Mouse (Mus musculus) midbrain, embryonic 14.5 days (tissue): ENCODE results near the gene Gm5617. TPM values are rescaled to one million over a fixed set of nuclear protein-coding genes. Genes with fewer than 3 reads are reported as not detected.

Experiments used
- ATAC-seq: fragments of 200-750 bp; cut with Nextera tagmentation; 2 replicates; pipeline ENCODE4 v1.8.0; 2017; ENCODE audit warnings: moderate number of reproducible peaks, moderate library complexity; ENCODE audit not compliant: low FRiP score, low TSS enrichment
- DNase-seq: peaks from one replicate; pipeline ENCODE4 v3.0.0-alpha.2; 2015
- H3K27ac ChIP-seq: fragments of 300-500 bp; sonication (generic); replicated peaks from 2 replicates; pipeline ENCODE4 v1.5.1; 2014; ENCODE audit warnings: mild to moderate bottlenecking, low read depth, low read length, moderate library complexity
- H3K27me3 ChIP-seq: fragments of 300-500 bp; sonication (generic); 2 replicates; pipeline ENCODE4 v1.6.1; 2014; ENCODE audit warnings: low read length, control low read depth, mixed read lengths; ENCODE audit not compliant: control insufficient read depth, insufficient read depth
- H3K36me3 ChIP-seq: fragments of 300-500 bp; sonication (generic); 2 replicates; pipeline ENCODE4 v1.6.1; 2014; ENCODE audit warnings: low read length, control low read depth; ENCODE audit not compliant: control insufficient read depth, insufficient read depth
- H3K4me1 ChIP-seq: fragments of 300-500 bp; sonication (generic); 2 replicates; pipeline ENCODE4 v1.6.1; 2014; ENCODE audit warnings: mild to moderate bottlenecking, antibody characterized with exemption, low read length, control low read depth; ENCODE audit not compliant: control insufficient read depth, insufficient read depth
- H3K4me2 ChIP-seq: fragments of 300-500 bp; sonication (generic); 2 replicates; pipeline ENCODE4 v1.6.1; 2014; ENCODE audit warnings: mild to moderate bottlenecking, low read length, moderate library complexity
- H3K4me3 ChIP-seq: fragments of 300-500 bp; sonication (generic); replicated peaks from 2 replicates; pipeline ENCODE4 v1.5.1; 2014; ENCODE audit warnings: low read depth, low read length
- H3K9ac ChIP-seq: fragments of 300-500 bp; sonication (generic); replicated peaks from 2 replicates; pipeline ENCODE4 v1.6.1; 2014; ENCODE audit warnings: mild to moderate bottlenecking, low read length, moderate library complexity
- H3K9me3 ChIP-seq: fragments of 300-500 bp; sonication (generic); 2 replicates; pipeline ENCODE4 v1.6.1; 2016; ENCODE audit warnings: low read length, control low read depth, mixed read lengths; ENCODE audit not compliant: control insufficient read depth
- WGBS: fragments of 180-500 bp; shearing (Covaris S2); extraction: QIAGEN DNeasy Blood & Tissue Kit; methylation state at CpG from one replicate; pipeline ENCODE4 v1.1.7; 2014; 5-methylcytosine and 5-hydroxymethylcytosine counted together
- polyA plus RNA-seq: library from polyadenylated mRNA; unstranded; fragments of >200 nt; fragmentation: Nextera tagmentation; extraction: Ambion mirVana; gene quantifications from 2 replicates; pipeline ENCODE4 v1.2.1, GENCODE M21; 2014

Gene Gm5617
- polyA plus RNA-seq = 28.4 and 28.5 TPM in 2 replicates

DNA sequence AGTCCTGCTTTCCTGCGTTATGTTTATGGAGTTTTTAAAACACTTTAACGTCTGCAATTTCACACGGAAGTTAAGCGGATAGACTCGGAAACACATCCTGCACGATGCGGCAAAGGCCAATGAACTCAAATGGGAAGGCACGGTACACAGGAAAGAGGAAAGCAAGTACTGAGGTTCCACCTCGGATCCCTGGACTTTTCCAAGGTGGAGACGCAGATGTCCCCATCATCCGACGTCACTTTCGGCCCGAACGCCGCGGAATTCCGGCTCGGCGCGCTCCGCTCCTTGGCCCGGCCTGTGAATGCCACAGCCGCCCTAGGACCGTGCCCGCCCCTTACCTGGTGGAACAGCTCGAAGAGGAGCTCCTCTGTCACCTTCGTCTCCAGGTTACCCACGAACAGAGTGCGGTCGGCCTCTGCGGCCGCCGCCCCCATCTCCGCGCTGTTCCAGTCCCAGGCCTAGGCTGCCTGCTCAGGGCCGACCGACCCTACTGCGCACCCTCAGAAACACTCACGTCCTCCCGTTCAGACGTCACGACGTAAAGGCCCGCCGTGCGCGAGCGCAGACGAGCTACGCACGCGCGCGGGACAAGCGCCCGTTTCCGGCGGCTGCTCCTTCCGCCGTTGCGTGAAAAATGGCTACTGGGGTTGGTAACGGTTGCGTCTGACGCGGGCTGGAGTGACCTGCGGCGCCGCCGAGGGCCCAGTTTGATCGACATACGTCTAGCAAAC, at the start of gene Gm5617, which contains the start of gene Rbm7:
Gm5617 (plus strand) TSS at position 626 of the 731 bp plus-strand sequence.
Rbm7 (minus strand) TSS at position 483 of the 731 bp plus-strand sequence.
- Histone ChIP-seq H3K27me3 (no peaks in the 10 kb centered on the region), H3K4me1 (peaks cover 19% of the 10 kb centered on the region), H3K9me3 (no peaks in the 10 kb centered on the region), H3K4me2 (peak within 1 kb of the TSS; percentile 85), H3K9ac (peak within 1 kb of the TSS; percentile 93), H3K36me3 (peaks cover 36% of the 10 kb centered on the region), H3K4me3 (peak within 1 kb of the TSS; percentile 91), H3K27ac (peak within 1 kb of the TSS; percentile 95)
- WGBS = under 1% methylated on average over 72 of the region's 72 CpGs
- ATAC-seq (peak; percentile 100), DNase-seq (peak; percentile 99)

DNA sequence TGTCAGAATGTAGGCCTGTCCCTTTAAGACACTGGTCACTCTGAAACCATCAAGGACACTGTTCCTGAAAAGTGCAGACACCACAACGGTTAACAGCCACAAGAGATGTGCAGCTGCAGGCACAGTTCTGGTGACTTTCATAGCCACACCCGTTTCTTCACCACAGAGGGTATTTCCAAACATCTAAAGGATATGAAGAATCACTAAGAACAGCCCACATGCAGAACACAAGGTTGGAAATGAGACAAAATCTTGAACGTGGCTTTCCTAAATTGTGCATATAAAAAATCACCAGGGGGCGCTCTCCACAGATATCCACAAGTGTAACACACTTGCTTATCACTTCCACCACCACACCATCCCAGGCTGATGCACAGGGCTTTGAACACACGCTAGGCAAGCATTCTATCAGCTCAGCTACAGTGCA, 47.4 kb upstream of the Gm5617 start:
- peak; percentile 70 for DNase-seq
- no peaks in the 10 kb centered on the region for H3K4me1 ChIP-seq
- no peaks in the 10 kb centered on the region for H3K9me3 ChIP-seq
- H3K27ac ChIP-seq = no peak overlapping the region
- H3K27me3 ChIP-seq = no peaks in the 10 kb centered on the region
- H3K9ac ChIP-seq = no peak overlapping the region
- H3K4me3 ChIP-seq = no peak overlapping the region
- 47% methylated on average over 5 of the region's 5 CpGs for WGBS
- no peak for ATAC-seq
- no peak overlapping the region for H3K4me2 ChIP-seq
- H3K36me3 ChIP-seq = no peaks in the 10 kb centered on the region

DNA sequence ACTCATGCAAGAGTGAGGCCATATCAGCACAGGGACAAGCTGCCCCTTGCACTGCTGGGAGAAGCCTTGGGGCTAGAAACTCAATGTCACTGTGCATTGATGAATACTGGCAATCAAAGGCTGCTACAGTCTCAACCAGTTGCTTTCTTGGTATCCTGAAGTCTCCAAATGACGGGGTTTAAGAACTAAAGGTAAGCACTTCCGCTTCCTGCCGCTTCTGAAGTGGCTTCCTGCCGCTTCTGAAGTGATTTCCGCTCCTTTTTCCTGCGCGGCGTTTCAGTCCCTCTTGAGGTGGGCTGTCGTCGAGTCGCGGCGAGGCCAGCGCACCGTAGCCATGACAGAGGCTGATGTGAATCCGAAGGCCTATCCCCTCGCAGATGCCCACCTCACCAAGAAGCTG, 45.2 kb upstream of the Gm5617 start:
- Histone ChIP-seq H3K4me2 (no peak overlapping the region), H3K9ac (no peak overlapping the region), H3K27ac (no peak overlapping the region), H3K4me3 (no peak overlapping the region), H3K4me1 (no peaks in the 10 kb centered on the region), H3K36me3 (no peaks in the 10 kb centered on the region), H3K9me3 (no peaks in the 10 kb centered on the region), H3K27me3 (no peaks in the 10 kb centered on the region)
- 90% methylated on average over 17 of the region's 17 CpGs for WGBS
- no peak for DNase-seq
- ATAC-seq = no peak

DNA sequence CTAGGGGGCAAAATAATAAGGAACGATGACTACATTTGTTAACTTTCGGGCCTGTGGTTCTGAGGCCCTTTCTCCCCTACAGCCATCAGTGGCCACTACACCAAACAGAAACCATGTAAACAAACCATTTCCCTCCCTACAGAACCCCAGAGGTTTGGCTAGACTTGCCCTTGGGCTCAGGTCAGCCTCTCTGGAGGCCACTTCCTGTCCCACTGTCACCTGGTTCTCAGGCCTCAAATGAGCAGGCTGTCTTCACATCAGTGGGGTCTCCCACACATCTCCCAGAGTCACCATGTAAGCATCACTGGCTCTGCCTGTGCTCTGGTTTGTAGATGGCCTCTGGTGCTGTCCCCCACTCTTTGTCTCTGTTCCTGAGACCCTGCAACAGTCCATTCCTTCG, 39.3 kb upstream of the Gm5617 start:
- H3K36me3 ChIP-seq = no peaks in the 10 kb centered on the region
- H3K4me3 ChIP-seq = no peak overlapping the region
- WGBS = 95% methylated on average over 3 of the region's 3 CpGs
- ATAC-seq (no peak), DNase-seq (no peak)
- no peak overlapping the region for H3K4me2 ChIP-seq
- no peaks in the 10 kb centered on the region for H3K4me1 ChIP-seq
- no peaks in the 10 kb centered on the region for H3K27me3 ChIP-seq
- no peaks in the 10 kb centered on the region for H3K9me3 ChIP-seq
- no peak overlapping the region for H3K9ac ChIP-seq
- no peak overlapping the region for H3K27ac ChIP-seq

DNA sequence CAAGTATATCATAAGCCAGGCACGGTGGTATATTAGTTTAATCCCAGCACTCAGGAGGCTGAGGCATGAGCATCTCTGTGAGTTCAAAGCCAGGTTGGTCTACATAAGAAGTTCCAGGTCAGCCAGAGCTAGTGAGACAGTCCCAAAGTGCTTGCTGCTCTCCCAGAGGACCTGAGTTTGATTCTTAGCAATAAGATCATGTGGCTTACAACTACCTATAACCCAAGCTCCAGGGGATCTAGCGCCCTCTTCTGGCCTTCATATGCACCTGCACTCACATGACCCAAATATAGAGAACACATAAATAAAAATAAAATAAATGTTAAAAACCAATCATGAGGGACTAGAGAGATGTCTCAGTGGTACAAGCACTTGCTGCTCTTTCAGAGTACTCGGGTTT, 36.4 kb upstream of the Gm5617 start:
- DNase-seq (no peak), ATAC-seq (no peak)
- Histone ChIP-seq H3K36me3 (no peaks in the 10 kb centered on the region), H3K4me3 (no peak overlapping the region), H3K27me3 (no peaks in the 10 kb centered on the region), H3K27ac (no peak overlapping the region), H3K9me3 (no peaks in the 10 kb centered on the region), H3K4me1 (no peaks in the 10 kb centered on the region), H3K9ac (no peak overlapping the region), H3K4me2 (no peak overlapping the region)
- 68% methylated on average over 3 of the region's 3 CpGs for WGBS

DNA sequence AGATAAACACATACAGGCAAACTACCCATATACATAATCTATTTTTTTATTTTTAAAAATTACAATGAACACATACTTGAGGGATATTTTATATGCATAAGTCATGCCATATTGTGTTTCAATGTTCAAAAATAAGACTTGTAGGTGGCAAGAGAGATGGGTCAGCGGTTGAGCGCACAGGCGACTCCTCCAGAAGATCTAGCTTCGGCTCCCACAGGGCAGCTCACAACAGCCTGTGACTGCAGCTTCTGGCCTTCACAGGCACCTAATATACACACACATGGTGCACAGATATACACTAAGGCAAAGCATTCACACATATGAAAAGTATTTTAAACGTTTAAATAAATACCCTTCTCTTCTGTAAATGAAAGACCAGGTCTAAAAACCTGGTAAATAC, 35.9 kb upstream of the Gm5617 start:
- no peak overlapping the region for H3K4me2 ChIP-seq
- no peaks in the 10 kb centered on the region for H3K36me3 ChIP-seq
- H3K27me3 ChIP-seq = no peaks in the 10 kb centered on the region
- no peak overlapping the region for H3K4me3 ChIP-seq
- WGBS = 88% methylated on average over 5 of the region's 5 CpGs
- ATAC-seq = no peak
- DNase-seq = no peak
- H3K27ac ChIP-seq = no peak overlapping the region
- H3K9ac ChIP-seq = no peak overlapping the region
- H3K9me3 ChIP-seq = no peaks in the 10 kb centered on the region
- H3K4me1 ChIP-seq = no peaks in the 10 kb centered on the region

GRCm38 (mm10) chr9:48460720-48461119, 34.5 kb upstream of the Gm5617 start:
- no peaks in the 10 kb centered on the region for H3K4me1 ChIP-seq

DNA sequence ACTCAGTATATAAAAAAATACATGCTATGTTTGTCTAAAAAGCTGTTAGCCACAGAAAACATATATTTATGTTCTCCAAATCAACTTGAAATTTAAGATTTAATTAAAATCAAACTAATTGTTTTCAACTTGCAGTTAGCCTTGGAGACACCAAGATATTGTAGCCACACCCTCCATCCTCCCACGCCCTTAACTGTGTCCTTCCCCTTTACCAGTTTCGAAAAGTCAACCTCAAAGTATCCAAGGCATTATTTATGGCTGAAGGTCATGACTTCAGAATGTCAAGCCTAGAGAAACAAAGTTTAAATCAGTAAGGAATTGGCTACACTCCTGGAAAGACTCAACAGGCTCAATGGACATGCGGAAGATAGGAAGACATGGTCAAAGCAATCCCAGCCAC, 33.7 kb upstream of the Gm5617 start:
- H3K36me3 ChIP-seq = no peaks in the 10 kb centered on the region
- H3K4me1 ChIP-seq = no peaks in the 10 kb centered on the region
- DNase-seq (no peak), ATAC-seq (no peak)
- WGBS = 89% methylated on average over 3 of the region's 3 CpGs
- H3K4me3 ChIP-seq = no peak overlapping the region
- no peaks in the 10 kb centered on the region for H3K27me3 ChIP-seq
- no peak overlapping the region for H3K4me2 ChIP-seq
- no peak overlapping the region for H3K27ac ChIP-seq
- H3K9me3 ChIP-seq = no peaks in the 10 kb centered on the region
- no peak overlapping the region for H3K9ac ChIP-seq

More at GRCm38 (mm10) chr9:48460720-48461119, 34.5 kb upstream of the Gm5617 start:
- WGBS = 94% methylated on average over 8 of the region's 8 CpGs
- Histone ChIP-seq H3K9ac (no peak overlapping the region), H3K4me3 (no peak overlapping the region), H3K4me2 (no peak overlapping the region), H3K27ac (no peak overlapping the region), H3K9me3 (no peaks in the 10 kb centered on the region), H3K36me3 (no peaks in the 10 kb centered on the region), H3K27me3 (no peaks in the 10 kb centered on the region)
- DNase-seq (no peak), ATAC-seq (no peak)

DNA sequence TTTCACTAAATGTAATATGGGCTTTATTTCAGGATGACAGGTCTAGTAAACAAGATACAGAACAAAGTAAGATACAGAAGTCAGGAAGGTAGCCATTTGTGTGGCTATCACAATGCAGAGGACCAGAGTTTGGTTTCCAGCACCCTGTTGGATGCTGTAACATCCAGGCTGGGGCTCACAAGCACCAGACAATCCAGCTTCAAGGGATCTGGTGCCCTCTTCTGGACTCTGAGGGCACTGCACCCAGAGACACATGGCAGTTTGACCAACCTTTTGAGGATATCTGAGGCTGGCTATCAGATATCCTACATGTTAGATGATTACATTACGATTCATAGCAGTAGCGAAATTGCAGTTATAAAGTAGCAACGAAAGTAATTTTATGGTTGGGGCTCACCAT, 29.6 kb upstream of the Gm5617 start:
- Histone ChIP-seq H3K4me1 (no peaks in the 10 kb centered on the region), H3K27me3 (no peaks in the 10 kb centered on the region), H3K27ac (no peak overlapping the region), H3K9me3 (no peaks in the 10 kb centered on the region), H3K4me3 (no peak overlapping the region), H3K9ac (no peak overlapping the region), H3K36me3 (0 out of 2 replicates have a peak, but pooled peaks cover 2% of the 10 kb centered on the region), H3K4me2 (no peak overlapping the region)
- no peak for DNase-seq
- 96% methylated on average over 3 of the region's 3 CpGs for WGBS
- ATAC-seq = no peak
